Mouse (Mus musculus) heart, adult 2 months (tissue): ENCODE measurements around the gene Svs3a.
"Not testable (repeated sequence)": the region's sequence is repeated elsewhere in the genome, so short reads cannot be mapped to it uniquely, and the experiment has no call there.

Experiments
- CTCF ChIP-seq: fragments of 200-600 bp; IDR thresholded peaks from 2 replicates; pipeline ENCODE4 v1.8.1; 2022; ENCODE audit warnings: antibody characterized with exemption, mild to moderate bottlenecking, moderate library complexity
- POLR2A ChIP-seq: fragments of 200-500 bp; IDR thresholded peaks from 2 replicates; pipeline ENCODE4 v1.6.1; 2011; ENCODE audit warnings: mild to moderate bottlenecking, low read depth, low read length, control low read depth; ENCODE audit not compliant: insufficient read depth

DNA sequence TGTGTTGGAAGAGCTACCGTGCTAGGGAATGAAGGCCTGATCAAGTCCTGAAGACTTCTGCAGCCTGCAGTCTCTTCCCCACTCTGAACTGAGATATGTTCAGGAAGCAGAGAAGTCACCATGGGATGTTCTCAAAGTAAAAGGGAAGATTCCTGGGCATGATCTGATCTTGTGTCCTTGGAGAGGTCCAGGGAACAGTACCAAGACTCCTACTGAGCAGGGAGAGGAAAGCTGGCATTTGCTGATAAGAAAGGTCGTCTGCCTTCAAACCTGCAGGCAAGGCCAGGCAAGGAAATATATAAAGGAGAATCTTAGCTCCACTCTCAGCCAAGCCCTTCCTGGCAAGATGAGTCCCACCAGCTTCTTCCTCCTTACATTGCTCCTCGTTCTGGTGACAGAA lies 43.4 kb downstream of the Svs3a start, which contains the start of gene Svs5:
- not testable (repeated sequence) for TF ChIP-seq POLR2A, CTCF
